Mouse (Mus musculus): ENCODE data around the gene Syngap1.

- TF ChIP-seq CTCF (IDR thresholded peaks at IDR 0.05; ENCODE audit: extremely low read depth, insufficient read depth, insufficient read length, insufficient replicate concordance): no peak
- no peak for TF ChIP-seq POLR2A (IDR thresholded peaks at IDR 0.05; ENCODE audit: low read depth, low read length)
These were observed 25.8 kb upstream of the Syngap1 start for GRCm38 (mm10) chr17:26915248-26915647.
